Mouse (Mus musculus) monocyte, adult 5-6 weeks (primary cell): ENCODE data around the gene Tes. TPM values are rescaled to one million over a fixed set of nuclear protein-coding genes. Genes with fewer than 3 reads are reported as not detected.

Source experiments
- ATAC-seq: fragments of 153-309, 156-312 bp; replicated peaks from 2 replicates; pipeline ENCODE4 v1.8.0; 2017; ENCODE audit warnings: mild to moderate bottlenecking; ENCODE audit not compliant: low TSS enrichment, insufficient number of reproducible peaks, severe bottlenecking, poor library complexity, low FRiP score
- total RNA-seq: library from RNA; stranded (forward); fragments of 200-1000, 200-491, 200-594 nt; gene quantifications from 3 replicates; pipeline ENCODE4 v1.2.3, GENCODE M21; 2017

Tes gene
- total RNA-seq, 1 experiment from 2014 or later: 91.2 TPM

- no peak for ATAC-seq
Observed at GRCm38 (mm10) chr6:17119521-17120232, 54.7 kb downstream of the Tes start.

GRCm38 (mm10) chr6:17140021-17140420 is 75.1 kb downstream of the Tes start:
- ATAC-seq: no peak

GRCm38 (mm10) chr6:17142577-17143359 is 77.8 kb downstream of the Tes start:
- ATAC-seq: no peak

GRCm38 (mm10) chr6:17151071-17151715 is 86.2 kb downstream of the Tes start:
- no peak for ATAC-seq

GRCm38 (mm10) chr6:17152551-17152950 is 87.6 kb downstream of the Tes start:
- ATAC-seq: no peak

Other genes starting within 250 kb of the Tes start
- not detected in 3 replicates for gene Tfec, start 166.7 kb upstream of the Tes start, total RNA-seq
- 1.2 to 12.2 TPM (median 3.1 TPM) in 3 replicates for gene Cav2, start 216.0 kb downstream of the Tes start, total RNA-seq
- gene Cav1, start 241.2 kb downstream of the Tes start, total RNA-seq: not detected in 3 replicates